Mouse (Mus musculus) stomach, embryonic 16.5 days (tissue): ENCODE measurements around the gene Bpifb3. TPM values are rescaled to one million over a fixed set of nuclear protein-coding genes. Genes with fewer than 3 reads are reported as not detected.

Experiments
- ATAC-seq: fragments of 200-750 bp; cut with Nextera tagmentation; 2 replicates; pipeline ENCODE4 v1.8.0; 2017; ENCODE audit warnings: moderate number of reproducible peaks, moderate TSS enrichment; ENCODE audit not compliant: insufficient read depth, low FRiP score
- H3K27ac ChIP-seq: fragments of 300-500 bp; sonication (generic); 2 replicates; pipeline ENCODE4 v1.5.1; 2014; ENCODE audit warnings: low read length
- H3K27me3 ChIP-seq: fragments of 300-500 bp; sonication (generic); 2 replicates; pipeline ENCODE4 v1.6.1; 2014; ENCODE audit warnings: low read length, control low read depth, mixed read lengths; ENCODE audit not compliant: control insufficient read depth, insufficient read depth
- H3K36me3 ChIP-seq: fragments of 300-500 bp; sonication (generic); 2 replicates; pipeline ENCODE4 v1.6.1; 2014; ENCODE audit warnings: low read length; ENCODE audit not compliant: control insufficient read depth, insufficient read depth
- H3K4me1 ChIP-seq: fragments of 300-500 bp; sonication (generic); 2 replicates; pipeline ENCODE4 v1.6.1; 2014; ENCODE audit warnings: low read length, control low read depth, mixed read lengths; ENCODE audit not compliant: control insufficient read depth, insufficient read depth
- H3K4me2 ChIP-seq: fragments of 300-500 bp; sonication (generic); 2 replicates; pipeline ENCODE4 v1.6.1; 2014; ENCODE audit warnings: low read depth, low read length, mixed read lengths
- H3K4me3 ChIP-seq: fragments of 300-500 bp; sonication (generic); replicated peaks from 2 replicates; pipeline ENCODE4 v1.5.1; 2014; ENCODE audit warnings: mild to moderate bottlenecking, low read length
- H3K9ac ChIP-seq: fragments of 300-500 bp; sonication (generic); 2 replicates; pipeline ENCODE4 v1.6.1; 2014; ENCODE audit warnings: low read length
- H3K9me3 ChIP-seq: fragments of 300-500 bp; sonication (generic); replicated peaks from 2 replicates; pipeline ENCODE4 v1.6.1; 2016; ENCODE audit warnings: low read length, control low read depth; ENCODE audit not compliant: control insufficient read depth
- WGBS: fragments of 180-500 bp; shearing (Covaris S2); extraction: QIAGEN DNeasy Blood & Tissue Kit; methylation state at CpG from one replicate; pipeline ENCODE4 v1.1.7; 2014; 5-methylcytosine and 5-hydroxymethylcytosine counted together
- polyA plus RNA-seq: library from polyadenylated mRNA; unstranded; fragments of >200 nt; fragmentation: Nextera tagmentation; extraction: Ambion mirVana; gene quantifications from 2 replicates; pipeline ENCODE4 v1.2.1, GENCODE M21; 2015

Bpifb3 gene
- polyA plus RNA-seq, 1 experiment from 2014 or later, result not detected

- Histone ChIP-seq H3K9me3 (no peaks in the 10 kb centered on the region), H3K4me3 (no peak overlapping the region), H3K36me3 (no peaks in the 10 kb centered on the region), H3K9ac (no peak overlapping the region), H3K4me2 (no peak overlapping the region), H3K27me3 (no peaks in the 10 kb centered on the region), H3K4me1 (no peaks in the 10 kb centered on the region), H3K27ac (no peak overlapping the region)
- ATAC-seq, result no peak
- WGBS, result 47% methylated on average over 3 of the region's 3 CpGs
These were observed 11.9 kb downstream of the Bpifb3 start for GRCm38 (mm10) chr2:153929871-153930413.

GRCm38 (mm10) chr2:153931125-153931524 is 13.1 kb downstream of the Bpifb3 start:
- Histone ChIP-seq H3K4me1 (no peaks in the 10 kb centered on the region), H3K27me3 (no peaks in the 10 kb centered on the region), H3K9ac (no peak overlapping the region), H3K4me2 (no peak overlapping the region), H3K27ac (no peak overlapping the region), H3K9me3 (no peaks in the 10 kb centered on the region), H3K36me3 (no peaks in the 10 kb centered on the region), H3K4me3 (no peak overlapping the region)
- no peak for ATAC-seq
- WGBS, result 70% methylated on average over 6 of the region's 6 CpGs

- H3K4me3 ChIP-seq, result no peak overlapping the region
- no peaks in the 10 kb centered on the region for H3K4me1 ChIP-seq
- no peaks in the 10 kb centered on the region for H3K27me3 ChIP-seq
- no peak overlapping the region for H3K27ac ChIP-seq
- H3K36me3 ChIP-seq, result no peaks in the 10 kb centered on the region
- H3K4me2 ChIP-seq, result no peak overlapping the region
- H3K9me3 ChIP-seq, result no peaks in the 10 kb centered on the region
- no peak for ATAC-seq
- H3K9ac ChIP-seq, result no peak overlapping the region
- 79% methylated on average over 6 of the region's 6 CpGs for WGBS
These were observed 15.3 kb downstream of the Bpifb3 start for GRCm38 (mm10) chr2:153933311-153933710.

- no peak for ATAC-seq
- Histone ChIP-seq H3K27ac (no peak overlapping the region), H3K9ac (no peak overlapping the region), H3K4me3 (no peak overlapping the region), H3K27me3 (no peaks in the 10 kb centered on the region), H3K36me3 (no peaks in the 10 kb centered on the region), H3K4me2 (no peak overlapping the region), H3K9me3 (no peaks in the 10 kb centered on the region), H3K4me1 (no peaks in the 10 kb centered on the region)
- 80% methylated on average over 6 of the region's 6 CpGs for WGBS
These were observed 17.3 kb downstream of the Bpifb3 start for GRCm38 (mm10) chr2:153935348-153935747.

GRCm38 (mm10) chr2:153937843-153938242 is 19.8 kb downstream of the Bpifb3 start, which contains the start of gene Bpifb4:
TSS of gene Bpifb4 (plus strand) at chr2:153938212.
- no peak for ATAC-seq
- no peaks in the 10 kb centered on the region for H3K36me3 ChIP-seq
- H3K9ac ChIP-seq, result no peak within 1 kb of the TSS
- 80% methylated on average over 5 of the region's 5 CpGs for WGBS
- no peaks in the 10 kb centered on the region for H3K4me1 ChIP-seq
- H3K9me3 ChIP-seq, result no peaks in the 10 kb centered on the region
- no peaks in the 10 kb centered on the region for H3K27me3 ChIP-seq
- no peak within 1 kb of the TSS for H3K4me2 ChIP-seq
- H3K4me3 ChIP-seq, result no peak within 1 kb of the TSS
- H3K27ac ChIP-seq, result no peak within 1 kb of the TSS

- WGBS, result 33% methylated on average over 3 of the region's 3 CpGs
- no peak overlapping the region for H3K4me2 ChIP-seq
These were observed 25.5 kb downstream of the Bpifb3 start for GRCm38 (mm10) chr2:153943537-153943936.

GRCm38 (mm10) chr2:153944567-153944966 is 26.5 kb downstream of the Bpifb3 start:
- Histone ChIP-seq H3K4me1 (no peaks in the 10 kb centered on the region), H3K4me2 (no peak overlapping the region), H3K4me3 (no peak overlapping the region), H3K27me3 (no peaks in the 10 kb centered on the region), H3K27ac (no peak overlapping the region), H3K36me3 (no peaks in the 10 kb centered on the region), H3K9me3 (no peaks in the 10 kb centered on the region), H3K9ac (no peak overlapping the region)
- no peak for ATAC-seq
- WGBS, result 80% methylated on average over 8 of the region's 8 CpGs

More at GRCm38 (mm10) chr2:153943537-153943936, 25.5 kb downstream of the Bpifb3 start:
- Histone ChIP-seq H3K27me3 (no peaks in the 10 kb centered on the region), H3K27ac (no peak overlapping the region), H3K4me3 (no peak overlapping the region), H3K9me3 (no peaks in the 10 kb centered on the region), H3K4me1 (no peaks in the 10 kb centered on the region), H3K36me3 (no peaks in the 10 kb centered on the region), H3K9ac (no peak overlapping the region)
- no peak for ATAC-seq

GRCm38 (mm10) chr2:153952897-153953296 is 34.9 kb downstream of the Bpifb3 start:
- H3K27me3 ChIP-seq, result no peaks in the 10 kb centered on the region
- no peaks in the 10 kb centered on the region for H3K9me3 ChIP-seq
- no peak overlapping the region for H3K27ac ChIP-seq
- H3K36me3 ChIP-seq, result no peaks in the 10 kb centered on the region
- no peak for ATAC-seq
- no peak overlapping the region for H3K4me3 ChIP-seq
- H3K4me1 ChIP-seq, result no peaks in the 10 kb centered on the region
- 27% methylated on average over 6 of the region's 6 CpGs for whole genome bisulfite sequencing
- H3K4me2 ChIP-seq, result no peak overlapping the region
- H3K9ac ChIP-seq, result no peak overlapping the region

GRCm38 (mm10) chr2:153953836-153954235 is 35.8 kb downstream of the Bpifb3 start:
- WGBS, result 6% methylated on average over 6 of the region's 6 CpGs

More at GRCm38 (mm10) chr2:153953836-153954235, 35.8 kb downstream of the Bpifb3 start:
- H3K27ac ChIP-seq, result no peak overlapping the region
- no peaks in the 10 kb centered on the region for H3K4me1 ChIP-seq
- H3K36me3 ChIP-seq, result no peaks in the 10 kb centered on the region
- peak overlapping the region; percentile 39; the same call in 1 of the 2 replicates for H3K4me2 ChIP-seq
- H3K27me3 ChIP-seq, result no peaks in the 10 kb centered on the region
- no peak overlapping the region for H3K9ac ChIP-seq
- H3K9me3 ChIP-seq, result no peaks in the 10 kb centered on the region
- H3K4me3 ChIP-seq, result no peak overlapping the region
- peak; percentile 25; the same call in 1 of the 2 replicates for ATAC-seq
